Mouse (Mus musculus) kidney, adult 2 months (tissue): ENCODE results near the gene Hdac11.

ENCODE experiments used
- CTCF ChIP-seq: fragments of 200-500 bp; conservative IDR thresholded peaks from 2 replicates; pipeline ENCODE4 v1.5.1; 2011; ENCODE audit warnings: low read depth, mild to moderate bottlenecking, control low read depth, low read length, moderate library complexity, mixed read lengths; ENCODE audit not compliant: insufficient read depth, insufficient read length
- POLR2A ChIP-seq: fragments of 200-500 bp; IDR thresholded peaks from one replicate; pipeline ENCODE4 v1.6.1; 2011; ENCODE audit warnings: low read depth, low read length, control low read depth

- TF ChIP-seq POLR2A (no peak), CTCF (no peak)
Observed at GRCm38 (mm10) chr6:91205791-91206190, 49.3 kb downstream of the Hdac11 start.
